Mouse (Mus musculus) adrenal gland, postnatal 4 days (tissue): ENCODE measurements around the gene Zfp560. TPM values are rescaled to one million over a fixed set of nuclear protein-coding genes. Genes with fewer than 3 reads are reported as not detected.
A peak's percentile ranks its signal among the peaks of the same experiment; 100 is the strongest.
"Not testable (repeated sequence)": the region's sequence is repeated elsewhere in the genome, so short reads cannot be mapped to it uniquely, and the experiment has no call there.

Experiments
- DNase-seq, 2 experiments: peaks; one replicate each; pipeline ENCODE4 v3.0.0; 2021 to 2022; ENCODE audit warnings: low spot score in 2 of 2, mixed read lengths in 2 of 2
- long read RNA-seq, 2 experiments: library from polyadenylated mRNA; stranded (forward); transcript quantifications; one replicate each; pipeline ENCODE4 v2.0.0; 2021
- total RNA-seq, 2 experiments: library from RNA; stranded (reverse); gene quantifications; 2 replicates each; pipeline ENCODE4 v1.2.3; 2021

Gene Zfp560
- 10 to 100 TPM; 14.6 to 15.1 TPM for total RNA-seq
- long read RNA-seq, experiment 1, transcript Zfp560-202 (3 exons, 608 nt) = major isoform, 13 of 13 reads
- long read RNA-seq, experiment 1, partial matches to known transcripts = 0 of 13 reads
- long read RNA-seq, experiment 1, other reads (novel, unspliced or antisense) = 0 of 13 reads
- long read RNA-seq, experiment 2, transcript Zfp560-202 (3 exons, 608 nt) = major isoform, 9 of 11 reads
- long read RNA-seq, experiment 2, partial matches to known transcripts = 0 of 11 reads
- long read RNA-seq, experiment 2, other reads (novel, unspliced or antisense) = 2 of 11 reads

DNA sequence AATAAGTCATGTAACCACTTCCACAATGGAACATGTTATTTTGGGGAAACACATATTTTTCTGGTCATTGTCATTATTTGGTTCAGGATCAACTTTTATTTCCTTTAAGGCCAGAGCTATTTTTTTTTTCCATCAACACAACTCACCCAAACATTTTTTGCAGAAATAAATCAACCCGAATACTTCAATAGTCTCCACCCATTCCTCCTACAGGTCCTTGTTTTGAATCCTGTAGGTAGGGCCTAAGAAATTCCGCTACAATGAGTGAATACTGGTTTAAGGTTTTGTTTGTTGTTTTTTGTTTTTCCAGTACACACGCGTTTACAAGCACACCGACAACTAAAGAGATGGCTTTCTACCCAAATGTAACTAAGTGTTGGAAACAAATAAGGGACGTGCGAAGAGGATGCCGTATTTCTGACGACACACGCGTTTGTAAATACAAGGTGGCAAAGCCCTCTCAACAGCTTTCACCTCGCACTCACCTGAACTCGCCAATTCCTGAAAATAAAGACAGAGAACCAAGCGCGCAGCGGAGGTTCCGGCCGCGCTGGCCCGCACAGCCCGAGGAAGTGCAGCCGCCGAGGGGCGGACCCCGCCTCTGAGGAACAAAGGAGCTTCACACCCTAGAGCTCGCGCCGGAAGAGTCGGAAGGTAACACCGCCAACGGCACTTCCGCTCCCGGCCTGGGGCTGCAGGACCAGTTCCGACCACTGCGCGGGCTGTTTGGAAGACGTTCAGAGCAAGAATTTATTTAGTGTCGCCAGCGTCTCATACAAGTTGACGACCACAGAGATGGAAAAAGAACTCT lies at the start of gene Zfp560:
Gene Zfp560 (minus strand): TSS at position 646 of the 811 bp plus-strand sequence.
- DNase-seq = peak; percentile 75 to 85

- no peak for DNase-seq
These were observed 45.0 kb upstream of the Zfp560 start for GRCm38 (mm10) chr9:20430004-20430403.

DNA sequence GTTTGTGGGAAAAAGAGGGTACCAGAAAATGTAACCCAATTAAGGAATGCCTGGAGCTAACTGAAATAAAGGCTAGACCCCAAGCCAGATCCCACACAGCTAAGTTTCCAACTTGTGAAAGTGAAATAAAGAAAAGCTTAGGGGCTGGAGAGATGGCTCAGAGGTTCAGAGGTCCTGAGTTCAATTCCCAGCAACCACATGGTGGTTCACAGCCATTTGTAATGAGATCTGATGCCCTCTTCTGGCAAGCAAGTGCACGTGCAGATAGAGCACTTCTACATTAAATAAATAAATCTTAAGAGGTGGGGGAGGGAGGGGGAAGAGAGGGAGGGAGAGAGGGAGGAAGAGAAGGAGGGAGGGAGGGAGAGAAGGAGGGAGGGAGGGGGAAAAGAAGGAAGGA lies 26.5 kb upstream of the Zfp560 start:
- DNase-seq = no peak

GRCm38 (mm10) chr9:20409319-20409718 lies 24.3 kb upstream of the Zfp560 start:
- no peak for DNase-seq

DNA sequence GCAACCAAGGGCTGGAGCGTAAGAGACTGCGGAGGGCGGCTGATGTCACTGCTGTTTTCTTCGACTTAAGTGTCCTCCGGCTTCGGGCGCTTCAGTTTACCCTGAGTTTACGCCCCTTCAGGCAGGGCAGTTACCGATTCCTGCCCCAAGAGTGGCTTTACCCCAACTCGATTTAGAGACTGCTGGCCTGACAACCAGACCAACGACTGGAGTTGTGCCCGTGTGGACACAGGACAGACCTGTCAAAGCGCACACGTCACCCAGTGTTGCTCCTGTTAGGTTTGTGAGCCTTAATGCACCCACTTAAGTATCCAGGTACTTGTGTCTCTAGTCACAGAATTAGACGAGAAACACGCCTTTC lies 346 bp upstream of the Zfp560 start:
- no peak for DNase-seq

- no peak for DNase-seq
These were observed 1.3 kb downstream of the Zfp560 start for GRCm38 (mm10) chr9:20383659-20384058.

GRCm38 (mm10) chr9:20374712-20375111 lies 10.3 kb downstream of the Zfp560 start:
- no peak for DNase-seq

GRCm38 (mm10) chr9:20367311-20367710 lies 17.7 kb downstream of the Zfp560 start:
- DNase-seq = no peak

- no peak for DNase-seq
These were observed 36.5 kb downstream of the Zfp560 start for GRCm38 (mm10) chr9:20348501-20348900.

DNA sequence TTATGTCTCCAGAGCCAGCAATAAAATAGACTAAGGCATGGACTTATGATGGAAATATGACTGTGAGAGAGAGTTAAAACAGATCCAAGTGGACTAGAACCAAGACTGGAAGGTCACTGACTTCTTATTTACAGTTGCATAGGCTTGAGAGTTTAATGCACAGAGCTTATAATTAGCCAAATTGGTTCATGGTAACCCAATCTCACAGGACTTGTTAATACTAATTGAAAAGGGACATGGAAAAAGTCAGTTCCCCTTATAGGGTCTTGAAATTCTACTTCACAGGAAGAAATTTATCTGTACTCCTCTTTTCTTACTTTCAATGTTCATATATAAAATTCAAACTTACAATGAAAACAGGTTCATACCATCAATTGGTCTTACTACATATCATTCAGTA lies 49.0 kb downstream of the Zfp560 start, which contains the start of gene Olfr18:
Gene Olfr18 (minus strand): TSS at position 101 of the 400 bp plus-strand sequence.
- no peak for DNase-seq

- no peak for DNase-seq
These were observed 86.7 kb downstream of the Zfp560 start, which contains the start of gene Olfr873 for GRCm38 (mm10) chr9:20298232-20298631. TSS of gene Olfr873 (plus strand) at chr9:20298532.

DNA sequence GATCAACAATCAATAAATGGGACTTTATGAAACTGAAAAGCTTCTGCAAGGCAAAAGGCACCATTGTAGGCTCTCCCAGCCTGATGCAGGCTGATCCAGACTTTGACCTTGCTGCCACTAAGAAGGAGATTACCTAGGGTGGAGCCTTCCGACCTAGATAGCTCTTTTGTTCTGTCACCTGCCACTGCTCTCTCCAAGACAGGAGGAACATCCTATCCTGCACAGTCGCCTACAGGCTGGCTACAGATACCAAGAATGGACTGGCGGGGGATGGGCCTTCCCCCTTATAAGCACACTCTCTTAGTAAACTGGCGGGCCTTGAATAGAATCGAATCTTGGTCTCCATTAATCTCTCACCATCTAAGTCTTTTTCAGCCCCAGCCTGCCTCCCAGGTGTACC lies 89.4 kb downstream of the Zfp560 start:
- DNase-seq = not testable (repeated sequence)

Other genes starting within 250 kb of the Zfp560 start
- gene Olfr870, start 211.1 kb downstream of the Zfp560 start, total RNA-seq = not detected
- not detected for gene Olfr871, start 173.0 kb downstream of the Zfp560 start, total RNA-seq
- not detected for gene Olfr872, start 148.1 kb downstream of the Zfp560 start, total RNA-seq
- gene Olfr39, start 102.8 kb downstream of the Zfp560 start, total RNA-seq = not detected
- gene Olfr873, start 86.6 kb downstream of the Zfp560 start, total RNA-seq = not detected
- gene Olfr18, start 49.1 kb downstream of the Zfp560 start, total RNA-seq = under 1 TPM in 1 of 2 experiments, not detected in 1; 0.25 TPM
- 10 to 100 TPM; 39.4 to 41.6 TPM for gene Zfp26, start 75.0 kb upstream of the Zfp560 start, total RNA-seq
- 10 to 100 TPM; 28.6 TPM for gene Zfp426, start 107.6 kb upstream of the Zfp560 start, total RNA-seq
- gene Zfp266, start 136.2 kb upstream of the Zfp560 start, total RNA-seq = 10 to 100 TPM; 60.4 to 65.1 TPM
- 10 to 100 TPM; 12.0 to 13.6 TPM for gene Zfp846, start 196.1 kb upstream of the Zfp560 start, total RNA-seq